Mouse (Mus musculus) gastrocnemius, adult 18-20 months (tissue): Measurements from ENCODE around the gene Ifitm5. TPM values are rescaled to one million over a fixed set of nuclear protein-coding genes. Genes with fewer than 3 reads are reported as not detected.

Experiments used
- DNase-seq: peaks from one replicate; pipeline ENCODE4 v3.0.0; 2021; ENCODE audit warnings: low spot score
- total RNA-seq, 2 experiments: library from RNA; stranded (reverse); gene quantifications; 2 replicates each; pipeline ENCODE4 v1.2.3; 2021

Gene Ifitm5
- total RNA-seq, 2 experiments from 2014 or later, result not detected

DNA sequence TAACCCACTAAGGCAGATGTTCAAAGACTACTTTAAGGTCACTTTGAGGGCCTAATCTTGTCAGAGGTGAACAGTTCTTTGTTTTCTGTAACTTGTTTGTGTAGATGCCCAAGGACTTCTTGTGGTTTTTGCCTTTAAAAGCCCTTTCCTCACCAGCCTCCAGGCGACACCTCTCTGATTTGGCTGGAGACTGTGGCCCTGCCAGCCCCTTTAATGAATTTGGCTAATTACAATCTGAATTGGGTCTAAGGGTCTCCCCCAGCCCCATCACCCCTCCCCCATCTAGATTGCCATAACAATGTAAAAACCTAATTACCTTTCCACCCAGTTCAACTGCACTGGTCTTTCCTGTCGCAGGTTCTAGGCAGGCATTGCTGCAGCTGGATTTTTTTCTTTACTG, 12.6 kb upstream of the Ifitm5 start:
- no peak for DNase-seq

DNA sequence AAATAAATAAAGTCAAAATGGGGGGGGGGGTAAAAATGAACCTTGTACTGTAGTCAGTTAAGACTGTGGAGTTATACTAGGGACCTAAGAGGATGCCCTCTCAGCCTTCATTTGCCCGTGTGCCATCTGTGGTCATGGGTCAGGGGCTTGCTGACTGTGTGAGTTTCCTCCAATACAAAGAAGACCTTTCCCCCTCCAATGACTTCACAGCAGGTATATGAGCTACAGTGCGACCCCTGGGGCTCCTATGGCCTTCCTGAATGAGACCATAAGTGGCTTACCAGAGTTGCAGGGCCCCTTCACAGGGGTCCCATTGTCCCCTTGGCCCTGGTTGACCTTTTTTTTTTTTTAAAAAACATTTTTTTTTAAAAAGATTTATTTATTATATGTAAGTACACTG, 11.3 kb upstream of the Ifitm5 start:
- no peak for DNase-seq

DNA sequence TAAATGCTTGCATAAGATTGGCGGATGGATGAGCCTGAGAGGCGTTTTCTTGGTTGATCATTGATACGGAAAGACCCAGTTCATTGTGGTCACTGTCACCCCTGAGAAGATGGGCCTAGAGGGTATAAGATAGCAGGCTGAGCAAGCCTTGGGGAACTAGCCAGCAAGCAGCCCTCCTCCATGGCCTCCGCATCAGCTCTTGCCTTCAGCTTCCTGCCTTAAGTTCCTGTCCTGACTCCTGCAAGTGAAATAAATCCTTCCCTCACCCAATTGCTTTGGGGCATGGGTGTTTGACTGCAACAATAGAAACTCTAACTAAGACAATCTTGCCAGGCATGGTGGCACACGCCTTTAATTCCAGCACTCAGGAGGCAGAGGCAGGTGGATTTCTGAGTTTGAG, 9.9 kb upstream of the Ifitm5 start:
- no peak for DNase-seq

DNA sequence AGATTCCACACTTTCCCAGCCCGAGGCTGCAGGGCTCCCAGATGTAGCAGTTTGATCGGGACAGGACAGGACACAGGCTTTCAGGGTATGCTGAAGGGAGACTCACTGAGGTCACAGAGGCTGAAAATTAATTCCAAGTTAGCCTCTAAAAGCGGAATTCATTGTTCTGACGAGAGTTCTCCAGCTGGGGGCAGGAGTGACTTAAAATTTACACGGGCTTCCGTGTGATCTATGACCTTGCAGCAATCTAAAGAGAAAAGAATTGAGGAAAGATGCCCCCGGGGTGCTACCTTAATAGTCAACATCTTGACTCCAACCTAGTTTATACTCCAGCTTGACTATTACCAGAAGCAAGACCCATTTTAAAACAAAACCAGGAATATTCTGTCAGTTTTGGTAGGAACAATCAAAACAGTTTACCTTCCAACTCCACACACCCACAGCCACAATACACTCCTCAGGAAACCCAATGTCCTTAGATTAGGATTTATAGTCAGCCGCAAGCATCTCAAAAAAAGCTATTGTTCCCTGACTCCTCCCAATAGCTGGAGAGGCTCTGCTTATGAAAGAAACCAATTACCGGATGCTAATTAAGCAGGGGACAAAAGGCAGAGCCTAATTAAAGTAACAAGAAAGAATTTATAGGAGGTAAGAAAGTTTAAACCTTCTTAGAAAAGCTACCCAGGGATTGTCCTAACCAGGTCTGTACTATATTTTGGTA, 9.2 kb upstream of the Ifitm5 start:
- DNase-seq, result peak; percentile 62

DNA sequence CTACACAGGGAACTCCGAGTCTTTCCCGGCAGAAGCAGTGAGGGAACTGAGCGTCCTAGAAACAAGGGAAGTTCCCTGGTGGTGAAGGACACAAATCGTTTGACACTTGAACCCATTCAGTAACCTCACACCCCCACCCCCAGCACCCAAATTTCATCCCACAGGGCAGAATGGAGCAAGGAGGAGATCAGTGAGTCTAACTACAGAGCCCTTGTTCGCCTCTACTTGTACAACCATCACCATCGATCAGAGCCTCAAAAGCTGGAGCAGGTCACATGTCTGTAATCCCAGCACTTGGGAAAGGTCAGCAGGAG, 6.4 kb upstream of the Ifitm5 start:
- no peak for DNase-seq

DNA sequence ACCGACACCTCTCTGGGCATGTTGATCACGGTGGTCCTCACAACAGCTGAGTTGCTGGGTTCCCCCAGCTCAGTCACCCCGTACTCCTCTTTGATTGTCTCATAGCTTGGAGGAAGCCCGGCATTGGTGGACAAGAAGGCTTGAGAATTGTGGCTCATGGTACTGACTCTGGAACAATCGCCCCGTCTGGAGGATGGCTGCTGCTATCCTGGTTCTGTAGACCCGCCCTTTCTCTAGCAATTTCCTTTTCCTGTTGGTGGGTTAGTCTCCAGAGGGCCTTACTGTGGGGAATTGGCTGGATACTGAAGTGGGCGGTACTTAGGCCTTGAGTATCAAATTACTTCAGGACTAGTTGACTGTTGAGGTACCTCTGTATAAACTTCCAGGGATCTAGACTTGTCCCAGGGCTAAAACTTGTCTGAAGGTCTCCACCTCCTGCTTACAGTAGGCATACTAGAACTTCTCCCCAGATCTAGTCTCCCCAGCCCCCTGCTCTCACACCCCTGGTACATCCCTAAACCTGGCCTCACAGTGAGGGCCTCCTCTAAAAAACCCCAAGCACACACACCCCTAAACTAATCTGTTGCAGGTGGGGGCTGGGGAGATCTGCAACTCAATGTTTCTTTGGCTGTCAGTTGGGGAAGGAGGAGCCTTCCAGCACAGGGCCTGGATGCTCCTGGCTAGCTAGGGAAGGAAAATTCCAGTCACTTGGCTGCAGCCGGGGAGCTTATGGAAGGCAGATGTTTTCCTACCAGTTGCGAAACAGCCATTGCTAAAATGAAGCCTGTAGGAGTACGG, 5.9 kb upstream of the Ifitm5 start, which contains the start of the genes Gm45717 and Ifitm2:
Gene Gm45717 (minus strand): TSS at position 180 of the 798 bp plus-strand sequence.
Gene Ifitm2 (minus strand): TSS at position 230 of the 798 bp plus-strand sequence.
- DNase-seq, result peak; percentile 90

DNA sequence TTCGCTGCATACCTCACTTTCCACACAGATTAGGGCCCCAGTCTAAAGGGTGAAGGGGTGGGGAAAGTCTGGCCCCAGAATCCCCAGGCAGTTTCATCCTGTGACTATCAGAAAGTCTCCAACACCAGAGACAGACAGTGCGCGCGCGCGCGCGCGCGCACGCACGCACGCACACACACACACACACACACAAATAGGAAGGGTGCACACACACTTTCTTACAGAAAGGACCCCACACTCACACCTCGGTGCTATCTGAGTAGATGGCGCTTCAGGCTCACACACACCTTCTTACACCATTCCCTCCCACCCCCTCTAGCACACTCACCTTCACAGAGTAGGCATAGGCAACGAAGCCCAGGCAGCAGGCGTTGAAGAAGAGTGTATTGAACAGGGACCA, 5.3 kb upstream of the Ifitm5 start:
- DNase-seq, result no peak

DNA sequence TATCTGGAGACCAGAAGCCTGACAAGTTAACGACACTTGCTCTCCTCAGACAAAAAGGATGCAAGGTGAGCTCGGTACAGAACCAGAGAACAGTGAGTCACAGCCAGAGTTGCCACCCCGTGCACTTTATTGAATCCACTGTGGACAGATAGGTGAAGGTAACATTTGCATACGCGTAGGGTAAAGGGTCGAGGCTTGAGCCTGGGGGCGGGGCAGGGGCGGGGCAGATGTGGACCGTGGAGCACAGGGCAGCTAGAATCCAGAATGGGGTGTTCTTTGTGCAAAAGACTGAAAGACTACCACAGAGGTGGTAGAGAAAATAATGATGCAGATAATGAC, 4.6 kb upstream of the Ifitm5 start:
- no peak for DNase-seq

DNA sequence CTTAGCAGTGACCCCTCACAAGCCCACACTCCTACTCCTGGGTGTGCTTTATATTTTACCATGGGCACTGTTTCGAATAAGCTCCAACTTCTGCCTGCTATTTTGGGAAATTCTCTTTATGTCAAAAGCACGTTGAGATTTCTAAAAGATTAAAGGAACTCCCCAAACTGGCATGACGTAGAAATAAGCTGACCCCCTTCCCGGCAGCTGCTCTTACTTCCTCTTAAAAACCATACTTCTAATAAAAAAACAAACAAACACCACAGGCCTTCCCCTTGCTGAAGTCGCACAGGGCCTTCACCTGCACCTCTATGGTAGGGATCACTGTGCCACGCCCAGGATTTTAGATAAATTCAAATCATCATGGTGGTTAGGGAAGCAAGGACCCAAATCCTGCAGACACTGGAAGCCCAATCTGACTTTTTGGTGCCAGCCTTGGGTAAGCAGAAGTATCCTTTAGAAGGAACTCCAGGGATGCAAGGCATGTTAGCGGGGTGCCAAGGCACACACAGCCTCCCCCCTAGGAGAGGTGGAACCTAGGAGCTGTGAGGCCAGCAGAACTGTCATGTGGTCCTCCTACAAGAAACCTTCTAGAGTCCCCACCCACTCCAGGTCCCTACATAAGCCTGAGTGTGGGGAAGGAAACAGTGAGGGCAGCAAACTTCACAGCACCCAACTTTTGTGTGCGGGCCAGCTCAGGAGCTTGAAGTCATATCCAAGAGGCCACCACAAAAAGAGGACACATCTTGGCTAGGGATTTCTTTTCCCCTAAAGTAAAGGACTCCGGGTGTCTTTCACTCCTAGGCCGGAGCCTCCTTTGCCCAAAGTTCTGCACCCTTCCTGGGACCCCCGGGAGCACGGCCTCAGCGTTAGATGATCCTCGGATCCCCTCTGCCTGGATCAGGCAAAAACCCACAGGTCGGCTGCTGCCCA, 4.0 kb upstream of the Ifitm5 start:
- no peak for DNase-seq

DNA sequence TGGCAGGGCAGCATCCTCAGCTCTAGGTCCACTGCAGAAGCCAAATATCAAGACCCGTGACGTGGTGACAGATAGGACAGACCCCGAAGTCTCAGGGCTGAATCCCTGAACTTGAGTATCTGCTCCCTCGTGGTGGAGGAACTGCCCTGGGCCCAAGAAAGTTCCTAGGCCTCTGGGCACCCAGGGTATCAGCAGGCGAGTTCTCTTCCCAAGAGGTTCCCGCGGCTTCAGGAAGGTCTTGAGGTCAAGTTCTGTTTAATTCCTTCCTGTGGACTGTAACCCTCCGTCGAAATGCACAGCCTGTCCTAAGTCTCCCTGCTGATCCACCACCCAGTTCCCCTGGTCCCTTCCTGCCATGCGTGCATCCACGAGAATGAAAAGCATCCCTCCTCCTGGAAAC, 3.0 kb upstream of the Ifitm5 start:
- DNase-seq, result no peak

DNA sequence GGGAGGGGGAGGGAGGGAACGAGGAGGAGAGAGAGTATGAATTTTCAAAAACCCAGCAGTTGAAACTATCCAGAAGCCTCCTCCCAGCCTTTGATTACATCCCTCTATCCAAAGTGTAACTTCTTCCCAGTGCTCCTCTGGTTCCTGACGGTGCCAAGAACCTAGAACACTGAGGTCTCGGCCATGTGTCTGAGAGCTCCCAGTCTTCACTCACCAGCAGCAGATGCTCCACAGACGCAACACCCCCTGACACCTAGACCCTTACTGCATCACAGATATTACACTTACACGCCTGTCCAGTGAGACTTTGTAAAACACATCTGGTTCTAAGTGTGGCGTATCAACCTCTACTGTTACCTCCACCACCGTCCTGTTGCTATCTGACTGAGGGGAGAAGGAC, 2.4 kb upstream of the Ifitm5 start:
- DNase-seq, result no peak

DNA sequence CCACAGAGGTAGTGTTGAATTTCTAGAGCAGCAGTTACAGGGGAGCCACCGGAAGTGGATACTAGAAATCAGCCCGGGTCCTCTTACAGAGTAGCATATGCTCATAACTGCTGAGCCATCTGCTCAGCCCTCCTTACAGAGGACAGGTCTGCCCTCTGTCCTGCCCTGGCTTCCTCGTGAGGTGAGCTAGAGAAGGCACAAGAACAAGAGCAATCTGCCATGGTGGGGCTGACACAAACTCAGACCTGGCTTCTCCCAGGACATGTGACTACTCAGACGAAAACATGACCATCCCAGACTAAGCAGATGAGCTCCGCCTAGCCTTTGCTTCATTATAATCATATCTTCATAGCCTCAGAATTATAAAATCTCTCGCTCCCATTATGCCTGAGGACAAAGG, 1.7 kb upstream of the Ifitm5 start:
- DNase-seq, result no peak

DNA sequence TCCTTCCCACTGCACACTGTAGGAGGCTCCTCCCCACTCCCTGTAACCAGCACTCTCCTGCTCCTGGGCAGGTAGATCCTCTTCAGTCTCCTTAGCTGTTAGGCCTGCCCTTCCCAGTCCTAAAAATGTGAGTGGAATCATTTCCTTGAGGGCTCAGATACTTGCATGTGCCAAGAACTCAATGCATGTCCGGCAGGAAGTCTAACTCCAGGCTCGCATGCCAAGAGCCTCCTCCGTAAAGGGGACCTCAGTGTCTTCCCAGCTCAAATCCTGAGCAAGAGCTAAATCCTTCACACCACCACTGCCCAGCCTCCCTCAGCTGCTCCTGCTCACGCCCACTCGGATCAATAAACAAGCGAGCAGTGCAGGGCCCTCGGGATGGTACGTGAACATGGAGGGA, 960 bp upstream of the Ifitm5 start:
- DNase-seq, result no peak

DNA sequence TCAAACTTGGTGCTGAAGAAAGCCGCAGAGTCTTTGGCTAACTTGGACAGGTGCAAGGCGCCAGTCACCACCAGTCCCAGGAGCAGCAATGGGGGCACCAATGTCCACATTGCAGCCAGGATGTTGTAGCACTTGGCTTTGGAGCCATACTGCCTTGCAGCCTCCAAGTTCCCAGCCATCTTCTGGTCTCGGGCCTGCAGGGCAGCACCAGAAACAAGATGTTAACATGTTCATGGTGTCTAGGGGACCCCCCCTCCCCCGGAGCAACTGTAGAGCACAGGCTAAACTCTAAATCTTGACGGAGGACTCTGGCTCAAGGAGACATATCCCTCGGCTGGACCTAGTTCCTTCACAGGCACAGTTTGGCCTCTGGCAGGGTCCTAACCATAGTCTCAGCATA, 836 bp downstream of the Ifitm5 start:
- no peak for DNase-seq

DNA sequence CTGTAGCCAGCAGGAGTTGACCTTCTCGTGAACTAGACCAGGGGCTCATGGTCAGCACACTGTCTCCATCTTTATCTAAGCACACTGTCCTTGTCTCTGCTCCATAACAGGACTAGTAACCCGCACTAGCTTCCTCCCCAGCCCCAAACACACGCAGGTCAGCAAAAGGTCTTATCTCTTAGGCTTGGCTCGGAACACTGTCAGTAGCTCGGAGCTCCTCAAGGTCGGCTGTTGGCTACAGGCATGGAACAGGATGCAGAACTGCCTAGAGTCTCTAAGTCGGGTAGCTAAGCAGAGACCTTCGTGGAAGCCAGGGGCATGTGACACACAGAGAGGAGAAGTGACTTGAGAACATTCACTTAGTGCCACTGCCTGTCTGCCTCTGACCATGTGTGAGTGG, 1.9 kb downstream of the Ifitm5 start:
- no peak for DNase-seq

DNA sequence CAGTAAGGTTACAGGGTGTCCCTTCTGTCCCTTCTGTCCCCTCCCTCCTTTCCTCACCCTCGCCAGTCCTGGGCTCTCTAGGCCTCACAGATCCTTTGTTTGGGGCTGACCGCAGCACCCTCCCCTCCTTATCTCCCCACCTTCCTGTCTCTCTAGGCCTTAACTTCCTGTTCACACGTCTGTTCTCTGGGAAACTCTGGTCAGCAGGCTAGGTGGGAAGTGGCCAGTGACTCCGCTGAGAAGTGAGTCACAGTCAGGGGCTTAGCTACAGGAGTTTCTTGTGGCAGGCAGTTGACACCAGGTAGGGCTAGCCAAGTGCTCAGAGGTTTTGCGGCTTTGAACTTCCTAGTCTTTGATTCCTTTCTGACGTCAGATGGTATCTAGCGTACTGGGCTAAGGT, 3.1 kb downstream of the Ifitm5 start:
- no peak for DNase-seq

DNA sequence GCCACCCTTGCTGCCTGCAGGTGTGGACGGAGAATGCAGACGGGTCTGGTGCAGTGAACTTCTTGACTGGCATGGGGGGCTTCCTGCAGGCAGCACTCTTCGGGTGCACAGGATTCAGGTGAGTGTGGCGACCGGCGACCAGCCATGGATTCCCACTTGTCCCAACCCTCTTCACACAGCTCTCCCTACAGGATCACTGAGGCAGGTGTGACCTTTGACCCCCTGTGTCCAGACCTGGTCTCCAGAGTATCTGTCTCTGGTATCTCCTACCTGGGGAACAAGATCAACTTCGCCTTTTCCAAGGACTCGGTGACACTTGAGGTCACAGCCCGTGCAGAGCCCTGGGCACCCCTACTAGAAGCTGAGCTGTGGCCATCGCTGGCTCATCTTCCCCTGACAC, 3.8 kb downstream of the Ifitm5 start:
- DNase-seq, result no peak

DNA sequence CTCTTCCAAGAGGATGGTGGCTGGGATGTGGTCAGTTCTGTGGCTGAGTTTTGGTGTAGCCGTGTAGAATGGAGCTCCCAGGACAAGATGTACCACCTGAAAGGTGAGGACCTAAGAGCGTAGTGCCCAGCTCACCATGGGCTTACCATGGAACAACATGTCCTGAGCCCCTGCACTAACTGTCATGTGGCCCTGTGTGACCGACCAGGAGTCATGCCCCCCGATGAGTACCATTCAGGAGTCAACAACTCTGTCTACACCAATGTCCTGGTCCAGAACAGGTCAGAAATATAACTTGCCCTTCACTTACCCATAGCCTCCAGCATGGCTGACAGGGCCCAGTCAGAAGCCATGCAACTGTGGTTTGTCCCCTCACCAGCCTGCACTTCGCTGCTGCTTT, 4.8 kb downstream of the Ifitm5 start:
- DNase-seq, result no peak

DNA sequence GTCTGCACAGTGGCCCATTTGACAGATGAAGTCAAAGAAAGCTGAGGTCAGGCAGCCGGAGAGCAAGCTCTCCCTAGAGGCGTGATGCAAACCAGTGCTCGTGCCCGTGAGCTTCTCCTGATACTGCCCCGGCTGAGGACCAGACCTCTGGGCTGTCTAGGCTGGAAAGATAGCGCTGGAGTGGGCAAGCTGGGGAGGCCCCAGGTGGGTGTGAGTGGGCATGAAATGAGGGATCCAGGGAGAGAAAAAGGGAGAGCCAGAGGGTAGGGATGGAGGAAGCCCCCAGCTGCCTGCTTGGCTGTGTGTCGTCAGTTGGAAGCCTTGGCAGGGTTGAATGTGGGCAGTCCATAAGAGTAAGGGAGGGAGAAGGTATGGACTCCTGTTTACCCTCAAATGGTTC, 5.9 kb downstream of the Ifitm5 start:
- DNase-seq, result no peak

DNA sequence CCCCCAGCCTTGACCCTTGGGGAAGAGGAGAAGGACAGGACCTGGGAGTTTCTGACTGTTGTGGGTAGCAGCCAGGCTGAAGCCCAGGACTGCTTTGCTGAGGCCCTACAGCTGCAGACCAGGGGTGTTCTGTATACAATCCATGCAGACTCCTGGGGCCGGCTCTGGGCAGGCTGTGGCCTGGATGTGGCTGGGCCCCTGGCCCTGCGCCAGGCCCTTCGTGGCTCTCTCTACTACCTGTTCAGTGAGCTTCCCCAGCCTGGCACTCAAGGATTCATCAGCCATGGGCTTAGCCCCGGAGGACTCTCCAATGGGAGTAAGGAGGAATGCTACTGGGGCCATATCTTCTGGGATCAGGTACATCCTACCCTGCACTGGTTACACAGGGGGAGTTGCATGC, 6.7 kb downstream of the Ifitm5 start:
- DNase-seq, result no peak

DNA sequence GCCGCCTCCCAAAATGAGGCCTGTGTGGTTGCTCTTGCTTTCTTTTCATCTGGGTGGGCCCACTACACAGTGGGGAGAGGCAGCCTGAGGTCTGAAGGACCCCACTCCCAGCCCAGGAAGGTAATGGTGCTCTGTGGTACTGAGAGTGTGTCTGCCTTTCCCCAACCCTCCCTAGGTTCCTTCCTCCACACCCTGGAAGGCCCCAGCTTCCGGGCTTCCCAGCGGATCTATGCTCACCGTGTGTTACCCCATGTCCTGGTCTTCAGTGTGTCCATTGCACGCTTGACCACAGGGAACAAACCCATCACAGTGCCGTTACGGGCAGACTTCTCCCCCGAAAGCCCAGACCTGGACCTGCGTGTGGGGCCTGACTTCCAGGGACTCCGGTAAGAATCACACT, 7.3 kb downstream of the Ifitm5 start:
- no peak for DNase-seq

DNA sequence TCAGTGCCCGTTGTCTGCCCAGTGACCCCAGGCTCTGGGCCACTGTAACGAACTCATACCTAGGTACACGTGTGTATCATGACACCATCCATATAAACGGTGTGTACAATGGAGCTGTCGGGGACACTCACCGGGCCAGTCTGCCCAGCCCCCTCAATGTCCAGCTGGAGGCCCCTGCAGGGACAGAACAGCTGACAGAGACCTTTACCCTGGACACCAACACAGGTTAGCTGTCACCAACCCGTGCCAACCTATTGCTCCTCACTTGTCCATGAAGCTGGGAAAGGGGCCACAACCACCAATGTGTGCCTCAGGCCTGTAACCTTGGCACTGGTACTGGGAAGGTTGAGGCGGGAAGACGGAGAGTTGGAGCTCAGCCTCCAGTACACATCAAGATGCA, 7.8 kb downstream of the Ifitm5 start:
- DNase-seq, result no peak
